Mouse (Mus musculus): ENCODE data around the gene Sept9.

Gene Sept9

DNA sequence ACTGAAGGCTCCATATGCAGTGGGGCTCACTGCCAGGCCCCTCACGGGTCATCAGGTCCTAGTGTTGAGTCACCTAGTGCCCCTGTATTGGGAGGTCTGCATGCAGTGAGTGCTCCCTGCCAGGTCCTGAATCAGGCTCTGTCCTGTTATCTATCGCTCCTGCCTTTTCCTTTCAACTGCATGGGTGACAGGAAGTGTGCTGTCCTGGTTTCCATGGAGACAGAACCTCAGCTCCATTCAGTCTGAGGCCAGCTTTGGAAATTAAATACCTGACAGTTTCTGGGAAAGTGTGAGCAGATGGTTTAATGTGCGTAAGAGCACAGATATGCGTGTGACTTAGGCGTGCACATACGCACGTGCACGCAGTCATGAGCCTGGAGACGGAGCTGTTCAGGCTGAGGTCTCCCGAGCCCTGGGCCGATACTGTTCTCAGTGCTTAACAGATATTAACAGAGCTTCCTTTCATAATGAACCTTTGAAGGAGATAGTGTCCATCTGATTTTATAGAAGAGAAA, 49.3 kb downstream of the Sept9 start:
- no peak for DNase-seq

GRCm38 (mm10) chr11:117249282-117249984, 50.0 kb downstream of the Sept9 start:
- DNase-seq: no peak

- DNase-seq: no peak
Measured at GRCm38 (mm10) chr11:117249985-117250928, 50.8 kb downstream of the Sept9 start.

DNA sequence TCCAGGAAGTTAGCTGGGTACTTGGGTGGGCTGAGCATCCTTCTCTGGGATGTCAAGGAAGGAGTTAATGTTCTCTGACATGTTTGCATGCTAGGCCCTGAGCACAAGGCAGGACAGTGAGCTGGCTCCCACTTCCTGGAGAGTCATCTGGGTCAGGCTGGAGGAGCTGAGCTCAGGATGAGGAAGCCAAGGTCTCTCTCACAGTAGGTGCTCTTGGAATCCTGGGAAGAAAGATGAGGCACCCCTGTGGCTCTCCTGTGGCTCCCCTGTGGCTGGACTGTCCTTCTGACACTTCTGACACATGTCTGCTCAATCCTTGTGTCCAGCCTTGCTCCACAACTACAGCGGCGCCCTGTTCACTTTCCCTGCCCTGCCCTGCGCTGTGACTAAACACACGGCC, 52.3 kb downstream of the Sept9 start:
- no peak for DNase-seq

DNA sequence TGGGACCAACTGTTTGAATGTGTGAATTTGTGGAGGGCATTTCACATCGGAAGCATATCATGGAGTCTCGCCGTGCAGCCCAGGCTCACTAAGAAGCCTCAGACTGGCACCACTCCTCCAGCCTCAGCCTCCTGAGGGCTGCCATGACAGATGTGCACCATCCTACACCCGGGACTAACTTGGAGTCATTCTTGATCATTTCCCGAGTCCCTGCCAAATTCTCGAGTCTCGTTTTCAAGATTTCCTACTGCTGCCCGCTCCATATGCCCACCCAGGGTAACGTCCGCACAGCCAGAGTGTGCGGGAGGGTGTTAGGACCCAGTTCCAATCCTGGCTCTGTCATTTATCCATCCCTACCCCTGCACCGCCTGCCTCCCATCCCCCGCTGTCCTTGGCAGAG, 53.4 kb downstream of the Sept9 start:
- no peak for DNase-seq

- no peak for DNase-seq
Measured at GRCm38 (mm10) chr11:117254161-117255107, 55.0 kb downstream of the Sept9 start.

GRCm38 (mm10) chr11:117255108-117255489, 55.6 kb downstream of the Sept9 start:
- DNase-seq: no peak

GRCm38 (mm10) chr11:117256088-117256487, 56.6 kb downstream of the Sept9 start:
- no peak for DNase-seq

DNA sequence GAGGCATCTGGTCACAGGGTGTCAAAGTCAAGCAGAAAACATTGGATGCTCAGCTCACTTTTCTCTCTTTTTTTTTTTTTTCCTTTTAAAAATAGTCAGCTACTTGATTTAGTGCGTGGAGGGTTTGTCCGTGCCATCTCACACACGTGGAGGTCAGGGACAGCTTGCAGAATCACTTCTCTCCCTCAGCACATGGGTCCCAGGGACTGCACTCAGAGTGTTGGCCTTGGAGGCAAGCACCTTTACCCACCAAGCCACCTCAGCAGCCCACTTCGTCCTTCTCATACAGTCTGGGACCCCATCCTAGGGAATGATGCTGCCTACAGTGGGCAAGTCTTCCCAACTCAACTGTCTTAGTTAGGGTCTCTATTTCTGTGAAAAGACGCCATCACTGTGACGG, 57.4 kb downstream of the Sept9 start:
- no peak for DNase-seq

- no peak for DNase-seq
Measured at GRCm38 (mm10) chr11:117257266-117257665, 57.8 kb downstream of the Sept9 start.

- DNase-seq: no peak
Measured at GRCm38 (mm10) chr11:117257842-117258241, 58.4 kb downstream of the Sept9 start.

DNA sequence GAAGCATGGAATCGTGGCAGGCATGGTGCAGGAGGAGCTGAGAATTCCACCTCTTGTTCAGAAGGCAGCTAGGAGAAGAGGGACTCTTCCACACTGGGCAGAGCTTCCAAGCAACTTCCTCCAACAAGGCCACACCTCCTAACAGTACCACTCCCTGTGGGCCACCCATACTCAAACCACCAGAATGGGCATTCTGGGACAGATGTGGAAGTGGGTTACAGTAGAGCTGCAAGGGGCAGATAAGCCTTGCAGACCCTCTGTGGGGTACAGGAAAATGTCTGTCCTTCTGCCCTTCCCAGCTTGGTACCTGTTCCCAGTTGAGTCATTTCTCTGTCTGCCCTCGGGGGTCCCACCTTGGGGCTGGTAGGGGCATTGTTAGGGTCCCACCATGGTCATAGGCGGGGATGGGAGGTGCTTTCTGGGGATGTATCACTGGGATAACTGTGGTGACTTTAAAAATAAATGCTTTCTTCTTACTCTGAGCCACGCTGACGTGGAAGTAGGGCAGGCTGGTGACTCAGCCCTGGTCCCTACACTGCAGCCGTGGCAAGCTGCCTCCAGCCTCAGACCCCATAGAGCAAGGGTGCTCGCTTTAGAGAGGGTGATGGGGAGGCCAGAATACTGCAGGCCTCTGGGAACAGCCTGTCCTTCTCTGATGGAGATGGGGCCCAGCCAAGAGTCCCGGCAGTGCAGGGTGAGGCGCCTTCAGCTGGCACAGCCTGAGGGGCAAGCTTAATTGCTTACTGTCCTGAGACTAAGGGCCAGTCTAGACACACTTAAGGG, 59.9 kb downstream of the Sept9 start:
- DNase-seq: no peak

- no peak for DNase-seq
Measured at GRCm38 (mm10) chr11:117260631-117261030, 61.2 kb downstream of the Sept9 start.

DNA sequence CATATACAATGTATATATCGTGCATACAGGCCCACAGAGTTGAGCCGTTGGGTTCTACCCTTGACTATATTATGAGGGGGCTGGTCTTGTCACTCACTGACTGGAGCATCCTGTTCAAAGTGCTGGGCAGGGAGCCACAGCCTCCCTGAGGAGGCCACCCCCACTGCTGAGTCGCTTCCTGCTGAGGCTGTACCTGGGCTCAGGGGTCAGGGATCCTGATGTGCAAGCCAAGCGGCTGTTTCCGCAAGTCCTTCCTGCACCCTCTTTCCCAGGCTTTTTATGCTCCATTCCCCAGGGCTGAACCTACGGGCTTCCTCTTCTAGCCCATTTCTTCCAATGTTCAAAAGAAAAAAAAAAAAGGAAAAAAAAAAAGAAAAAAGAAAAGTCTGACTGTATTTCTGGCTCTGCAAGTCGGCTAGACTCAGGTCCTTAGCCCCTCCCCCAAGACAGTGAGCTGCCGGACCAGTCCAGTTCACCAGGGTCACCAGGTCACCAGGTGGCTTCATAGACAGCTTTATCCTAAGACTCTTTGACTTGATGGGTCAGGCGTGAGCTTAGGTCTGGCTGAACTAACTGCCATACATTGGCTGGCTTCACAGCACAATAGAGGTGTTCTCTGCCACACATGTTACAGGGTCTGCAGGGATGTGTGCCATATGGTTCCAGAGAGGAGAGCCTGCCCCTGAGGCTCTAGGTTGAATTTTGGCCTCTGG, 63.8 kb downstream of the Sept9 start:
- DNase-seq: no peak

DNA sequence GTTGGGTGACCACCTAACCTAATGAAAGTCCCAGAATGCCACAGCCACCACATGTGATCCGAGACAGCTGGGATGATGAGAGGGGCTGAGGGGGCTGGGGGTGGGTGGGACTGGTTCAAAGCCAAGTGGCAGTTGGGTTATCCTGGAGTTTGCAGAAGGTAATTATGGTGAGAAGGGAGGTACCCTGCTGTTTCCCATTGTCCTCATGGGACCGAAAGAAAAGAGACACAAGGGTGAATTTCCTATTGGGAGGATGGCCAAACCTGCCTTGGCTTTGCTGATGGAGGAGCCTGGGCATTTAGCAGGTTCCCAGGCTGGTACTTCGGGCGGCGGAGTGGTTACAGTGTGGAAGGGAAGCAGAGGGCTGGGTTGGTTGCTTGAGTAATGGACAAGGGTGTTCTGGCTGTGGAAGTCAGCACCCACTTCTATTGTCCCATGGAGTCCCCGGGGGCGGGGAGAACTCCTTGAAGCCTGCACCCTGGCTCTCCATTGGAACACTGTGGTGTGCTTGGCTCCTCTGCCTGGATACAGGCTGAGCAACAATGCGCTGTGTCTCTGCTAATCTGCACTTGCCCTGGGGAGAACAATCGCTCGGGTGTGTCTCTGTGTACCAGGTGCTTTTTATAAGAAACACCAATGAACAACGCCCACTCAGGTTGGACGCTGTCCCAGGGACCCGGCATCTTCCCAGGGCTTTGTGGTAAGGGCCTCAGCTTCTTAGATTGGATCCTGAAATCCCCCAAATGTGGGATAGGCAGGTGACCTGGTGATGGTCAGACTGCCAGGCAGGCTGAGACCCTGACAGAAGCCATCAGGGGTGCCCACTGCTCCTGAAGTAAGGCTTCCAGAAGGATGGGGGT, 64.9 kb downstream of the Sept9 start:
- no peak for DNase-seq

DNA sequence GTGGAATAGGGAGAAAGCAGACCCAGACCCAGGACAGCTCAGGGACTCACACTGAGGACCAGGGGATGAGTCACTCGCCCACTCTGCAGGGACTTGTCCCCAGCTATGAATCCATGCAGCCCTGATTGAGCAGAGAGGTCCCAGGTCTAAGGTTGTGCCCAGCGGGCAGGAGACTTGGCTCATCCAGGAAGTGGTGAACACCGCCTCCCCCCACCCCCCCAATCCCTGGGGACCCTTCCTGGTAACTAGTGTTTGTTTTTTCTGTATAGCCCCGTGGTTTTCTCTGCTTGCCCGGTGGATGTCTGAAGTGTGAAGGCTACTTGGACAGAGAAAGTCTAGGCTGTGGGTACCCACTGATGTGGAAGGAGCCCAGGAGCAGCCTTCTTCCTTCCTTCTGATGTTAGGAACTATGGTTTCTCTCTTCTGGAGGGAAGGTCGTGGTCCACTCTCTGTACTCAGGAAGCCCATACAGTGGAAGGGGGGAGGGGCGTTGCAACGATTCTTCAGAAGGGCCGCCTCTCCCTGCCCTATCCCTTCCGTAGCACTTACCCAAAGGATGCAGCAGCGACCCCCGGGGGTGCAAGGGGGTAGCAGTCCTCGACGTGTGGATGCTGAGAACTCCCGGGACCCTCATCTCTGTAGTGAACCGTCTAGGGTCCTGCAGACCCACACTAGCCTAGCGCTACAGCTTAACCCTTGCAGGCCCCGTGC, 66.0 kb downstream of the Sept9 start:
- DNase-seq: peak; percentile 56 to 75

- DNase-seq: peak; percentile 87 to 91
Measured at GRCm38 (mm10) chr11:117265981-117266905, 66.8 kb downstream of the Sept9 start.

Data from thymus, postnatal 36 days (tissue).